ENCODE assay signal across 20 mouse cellular contexts in genomic region chr7:67606250-67606649, GRCm38 (mm10). TPM values are rescaled to one million over a fixed set of nuclear protein-coding genes. Genes with fewer than 3 reads are reported as not detected.
DNase-seq lines count a peak whose midpoint lies in the region; ATAC-seq lines count a peak whose summit lies in the region.
"Had no signal": no experiment of that assay in that cellular context is flagged by ENCODE, and none has a peak within 500 bp of the region (broad histone marks: within the 10 kb centered on the region; RNA-seq: fewer than 3 reads in every experiment).

No protein-coding gene starts in this region.

- DNase-seq in kidney, adult 11 months = no peak
- DNase-seq in kidney, postnatal 14 days = no peak
- DNase-seq in adrenal gland, postnatal 36 days = no peak
- DNase-seq: adrenal gland, adult 2 months; adrenal gland, postnatal 10 days; adrenal gland, postnatal 25 days; cerebellum, adult 11-12 months; cerebellum, adult 2 months; cerebellum, adult 9-10 months; cerebellum, postnatal 10 days; cerebellum, postnatal 25 days had no signal

- H3K27ac ChIP-seq in kidney, embryonic 14.5 days (ENCODE audit: low read depth, low read length) = no peak overlapping the region
- H3K27ac ChIP-seq in kidney, embryonic 16.5 days (ENCODE audit: low read length) = no peak overlapping the region
- H3K27ac ChIP-seq: forebrain, embryonic 10.5 days; forebrain, embryonic 12.5 days had no signal

- H3K4me1 ChIP-seq in kidney, embryonic 14.5 days (ENCODE audit: control insufficient read depth, insufficient read depth, low read length) = peaks cover 18% of the 10 kb centered on the region; the same call in 1 of the 2 replicates
- peaks cover 31% of the 10 kb centered on the region for H3K4me1 ChIP-seq in kidney, embryonic 16.5 days (ENCODE audit: insufficient read depth, low read length)
- H3K4me1 ChIP-seq in megakaryocyte, embryonic 14.5 days = peaks cover 19% of the 10 kb centered on the region

- WGBS in kidney, embryonic 14.5 days = 67% methylated on average over 1 of the region's 1 CpGs
- 76% methylated on average over 1 of the region's 1 CpGs for WGBS in kidney, embryonic 16.5 days

- H3K4me3 ChIP-seq in kidney, embryonic 14.5 days (ENCODE audit: low read length) = no peak overlapping the region
- H3K4me3 ChIP-seq in kidney, embryonic 16.5 days (ENCODE audit: low read length) = no peak overlapping the region
- peak overlapping the region; percentile 25 for H3K4me3 ChIP-seq in megakaryocyte, embryonic 14.5 days (replicated peaks)
- H3K4me3 ChIP-seq: erythroblast, embryonic 14.5 days; forebrain, embryonic 10.5 days; forebrain, embryonic 12.5 days had no signal

- no peaks in the 10 kb centered on the region for H3K27me3 ChIP-seq in kidney, embryonic 14.5 days (ENCODE audit: control insufficient read depth, insufficient read depth, low read length)
- no peaks in the 10 kb centered on the region for H3K27me3 ChIP-seq in kidney, embryonic 16.5 days (ENCODE audit: insufficient read depth, low read length)
- no peaks in the 10 kb centered on the region for H3K27me3 ChIP-seq in megakaryocyte, embryonic 14.5 days (replicated peaks)

- no peaks in the 10 kb centered on the region for H3K36me3 ChIP-seq in kidney, embryonic 14.5 days (ENCODE audit: control insufficient read depth, insufficient read depth, low read length)
- no peaks in the 10 kb centered on the region for H3K36me3 ChIP-seq in kidney, embryonic 16.5 days (ENCODE audit: insufficient read depth, low read length)
- H3K36me3 ChIP-seq in megakaryocyte, embryonic 14.5 days (replicated peaks; ENCODE audit: low read length) = peaks cover 6% of the 10 kb centered on the region
- H3K36me3 ChIP-seq: forebrain, embryonic 10.5 days; forebrain, embryonic 12.5 days had no signal

- no peak overlapping the region for H3K4me2 ChIP-seq in kidney, embryonic 14.5 days (replicated peaks; ENCODE audit: low read depth, low read length)
- no peak overlapping the region for H3K4me2 ChIP-seq in kidney, embryonic 16.5 days (replicated peaks; ENCODE audit: low read depth, low read length)
- H3K4me2 ChIP-seq: forebrain, embryonic 12.5 days had no signal

- 0 out of 2 replicates have a peak, but pooled peaks have one; percentile 53 for ATAC-seq in kidney, embryonic 14.5 days (ENCODE audit: low FRiP score, low TSS enrichment)
- peak; percentile 66; the same call in 1 of the 2 replicates for ATAC-seq in kidney, embryonic 16.5 days (ENCODE audit: low FRiP score, low TSS enrichment)
- ATAC-seq in megakaryocyte, adult 5-6 weeks (ENCODE audit: poor library complexity, severe bottlenecking) = no peak
- ATAC-seq: forebrain, embryonic 14.5 days; forebrain, embryonic 16.5 days had no signal

- H3K9me3 ChIP-seq in kidney, embryonic 14.5 days (ENCODE audit: control insufficient read depth, low read length) = no peaks in the 10 kb centered on the region
- no peaks in the 10 kb centered on the region for H3K9me3 ChIP-seq in kidney, embryonic 16.5 days (ENCODE audit: low read length)
- H3K9me3 ChIP-seq in megakaryocyte, embryonic 14.5 days = no peaks in the 10 kb centered on the region
- H3K9me3 ChIP-seq: forebrain, embryonic 10.5 days; forebrain, embryonic 12.5 days had no signal

- no peak overlapping the region for H3K9ac ChIP-seq in kidney, embryonic 14.5 days (ENCODE audit: low read depth, low read length)
- H3K9ac ChIP-seq in kidney, embryonic 16.5 days (replicated peaks; ENCODE audit: low read length) = no peak overlapping the region
- H3K9ac ChIP-seq: forebrain, embryonic 12.5 days had no signal

RNA-seq across cellular contexts. Expression of gene Lrrc28, which starts 38.8 kb away (rescaled TPM):
- 16.9 and 18.4 TPM in 2 replicates for polyA plus RNA-seq in kidney, embryonic 14.5 days (2014; fragmentation: Nextera tagmentation; extraction: Ambion mirVana)
- polyA plus RNA-seq in kidney, embryonic 16.5 days (2015; fragmentation: Nextera tagmentation; extraction: Ambion mirVana) = 14.4 and 15.1 TPM in 2 replicates
- polyA plus RNA-seq in megakaryocyte, embryonic 14.5 days (2012; ENCODE audit: insufficient read depth, low replicate concordance) = 11.0 and 12.3 TPM in 2 replicates
- 6.8 and 10.2 TPM in 2 replicates for total RNA-seq in megakaryocyte, adult 5-6 weeks (2015)
- 9.0 and 13.0 TPM in 2 replicates for total RNA-seq in megakaryocyte, adult 5-6 weeks (2017)
- 10 to 100 TPM; 17.5 to 19.6 TPM for total RNA-seq in adrenal gland, postnatal 36 days (2021)

RNA-seq across cellular contexts. Expression of gene Ttc23, which starts 41.0 kb away (rescaled TPM):
- 39.1 and 41.7 TPM in 2 replicates for polyA plus RNA-seq in kidney, embryonic 14.5 days (2014; fragmentation: Nextera tagmentation; extraction: Ambion mirVana)
- 30.4 and 32.6 TPM in 2 replicates for polyA plus RNA-seq in kidney, embryonic 16.5 days (2015; fragmentation: Nextera tagmentation; extraction: Ambion mirVana)
- 4.3 and 6.7 TPM in 2 replicates for polyA plus RNA-seq in megakaryocyte, embryonic 14.5 days (2012; ENCODE audit: insufficient read depth, low replicate concordance)
- 0.36 and 1.9 TPM in 2 replicates for total RNA-seq in megakaryocyte, adult 5-6 weeks (2015)
- 0.69 and 2.1 TPM in 2 replicates for total RNA-seq in megakaryocyte, adult 5-6 weeks (2017)
- total RNA-seq in adrenal gland, postnatal 36 days (2021) = 10 to 100 TPM; 24.3 to 34.8 TPM
- polyA plus RNA-seq: erythroblast, embryonic 14.5 days had no signal
